Mouse (Mus musculus) R1 (cell line): Measurements from ENCODE around the gene Prdm4.

Experiments
- DNase-seq: peaks from one replicate; pipeline ENCODE4 v3.0.0-alpha.2; 2018; ENCODE audit warnings: low read depth, low spot score

Gene Prdm4

GRCm38 (mm10) chr10:85916498-85917309 lies at the start of gene Prdm4:
Gene Prdm4 (minus strand): TSS chr10:85917142.
- peak; percentile 98 for DNase-seq

GRCm38 (mm10) chr10:85966476-85966875 lies 49.5 kb upstream of the Prdm4 start:
- DNase-seq, result no peak

DNA sequence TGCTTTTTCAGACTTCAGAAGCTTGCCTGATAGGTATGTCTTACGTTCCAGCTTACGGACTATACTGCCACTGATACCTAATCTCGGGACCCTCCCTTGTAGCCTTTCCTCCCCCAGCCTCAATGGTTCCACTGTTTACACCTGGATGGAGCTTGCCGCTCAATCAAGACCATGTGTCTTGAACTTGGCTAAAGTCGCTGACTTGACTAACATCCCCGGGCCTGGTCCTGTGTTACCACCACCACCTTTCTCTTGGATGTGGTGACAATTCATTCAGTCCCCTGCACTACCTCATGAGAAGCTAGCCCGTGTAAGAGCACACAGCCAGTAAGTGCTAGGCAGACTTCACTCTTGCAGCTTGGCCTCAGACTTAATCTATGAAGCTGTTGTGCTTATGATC lies 47.4 kb upstream of the Prdm4 start:
- DNase-seq, result no peak

DNA sequence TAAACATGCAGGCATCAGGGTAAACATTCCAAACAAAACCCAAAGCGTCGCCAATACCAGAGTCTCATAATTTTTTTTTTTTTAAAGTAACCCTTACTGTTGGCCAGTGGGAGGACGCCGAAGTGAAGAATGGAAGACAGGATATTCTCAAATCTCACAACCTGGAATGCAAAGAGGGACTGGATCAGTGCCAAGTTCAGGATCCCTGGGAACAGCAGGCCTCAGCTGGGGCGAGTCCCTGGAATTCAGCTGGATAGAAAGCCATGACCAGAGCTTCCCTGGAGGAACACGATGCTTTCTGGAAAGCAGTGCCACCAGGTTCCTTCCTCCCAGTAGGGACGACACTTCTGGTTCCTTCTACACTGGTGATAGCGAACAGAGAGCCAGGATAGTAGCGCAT lies 46.0 kb upstream of the Prdm4 start:
- DNase-seq, result no peak

DNA sequence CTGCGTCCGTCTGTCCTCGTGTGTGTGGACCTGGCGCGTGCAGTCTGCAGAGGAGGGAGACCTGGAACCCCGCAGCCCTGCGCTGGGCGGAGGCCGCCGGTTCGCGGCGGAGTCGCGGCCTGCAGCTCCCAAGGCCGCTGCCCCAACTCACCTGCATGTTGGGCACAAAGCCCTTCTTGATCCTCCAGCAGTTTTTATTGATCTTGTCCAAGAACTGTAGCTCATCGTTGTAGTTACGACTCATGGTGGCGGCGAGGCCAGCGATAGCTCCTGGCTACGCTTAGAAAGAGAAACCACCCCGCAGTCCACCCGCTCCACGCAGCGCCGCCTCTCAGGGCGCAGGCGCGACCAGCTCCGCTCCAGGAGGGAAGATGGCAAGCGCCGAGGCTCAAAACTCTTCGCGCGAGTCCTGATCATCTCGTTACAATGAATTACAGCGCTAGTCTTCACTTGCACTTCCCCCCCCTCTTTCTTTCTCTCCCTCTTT lies 40.6 kb upstream of the Prdm4 start, which contains the start of gene Rtcb:
Gene Rtcb, minus strand, starts transcription at position 360 of the 487 bp plus-strand sequence.
- peak; percentile 94 for DNase-seq

GRCm38 (mm10) chr10:85956871-85957419 lies 40.0 kb upstream of the Prdm4 start:
- no peak for DNase-seq

- no peak for DNase-seq
Observed at GRCm38 (mm10) chr10:85954429-85954828, 37.5 kb upstream of the Prdm4 start.

DNA sequence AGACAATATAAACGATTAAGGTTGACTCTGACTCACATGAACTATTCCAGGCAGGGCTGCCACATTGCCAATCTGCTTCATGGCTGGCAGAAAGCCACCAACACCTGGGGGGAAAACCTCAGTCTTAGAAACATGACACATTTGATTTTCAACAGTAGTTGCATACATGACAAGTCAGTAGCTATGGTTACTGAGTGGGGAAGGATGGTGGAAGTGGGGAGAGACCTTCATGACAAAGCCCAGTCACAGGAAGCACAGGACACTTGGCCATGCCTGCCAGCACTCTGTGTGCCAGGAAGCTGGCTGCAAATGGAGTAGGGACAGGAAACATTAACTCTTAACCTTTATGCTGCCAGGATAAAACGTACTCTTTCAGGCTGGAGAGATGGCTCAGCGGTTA lies 36.5 kb upstream of the Prdm4 start:
- no peak for DNase-seq

GRCm38 (mm10) chr10:85951765-85952443 lies 35.0 kb upstream of the Prdm4 start:
- no peak for DNase-seq

DNA sequence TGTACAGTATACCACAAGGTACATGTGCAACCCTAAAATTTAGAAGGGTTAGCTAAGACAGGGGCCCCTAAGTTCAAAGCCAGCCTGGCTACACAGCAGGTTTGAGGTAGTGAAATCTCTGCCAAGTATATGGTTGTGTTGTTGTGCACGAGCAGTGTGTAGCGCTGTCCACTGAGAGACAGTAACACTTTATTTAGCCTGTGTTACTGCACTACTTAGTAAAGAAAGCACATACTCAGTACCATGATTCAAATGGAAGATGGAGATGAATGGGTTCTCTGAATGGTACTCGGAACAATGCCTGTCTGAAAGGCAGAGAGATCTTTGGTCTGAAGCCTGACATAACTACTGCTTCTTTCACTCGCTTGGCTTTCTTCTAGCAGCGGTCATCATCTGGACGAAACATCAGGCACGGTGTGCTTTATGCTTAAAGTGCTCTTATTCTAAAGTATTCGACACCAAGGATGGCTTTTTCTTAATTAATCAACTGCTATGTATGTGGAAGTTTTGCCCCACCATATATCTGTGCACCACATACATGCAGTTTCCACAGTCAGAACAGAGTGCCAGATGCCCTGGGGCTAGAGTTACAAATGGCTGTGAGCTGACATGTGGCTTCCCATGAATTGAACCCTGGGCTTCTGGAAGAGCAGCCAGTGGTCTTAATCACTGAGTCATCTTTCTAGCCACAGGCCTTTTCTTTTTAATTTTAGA lies 31.7 kb upstream of the Prdm4 start:
- DNase-seq, result no peak

- peak; percentile 86 for DNase-seq
Observed at GRCm38 (mm10) chr10:85936280-85936965, 19.5 kb upstream of the Prdm4 start.

DNA sequence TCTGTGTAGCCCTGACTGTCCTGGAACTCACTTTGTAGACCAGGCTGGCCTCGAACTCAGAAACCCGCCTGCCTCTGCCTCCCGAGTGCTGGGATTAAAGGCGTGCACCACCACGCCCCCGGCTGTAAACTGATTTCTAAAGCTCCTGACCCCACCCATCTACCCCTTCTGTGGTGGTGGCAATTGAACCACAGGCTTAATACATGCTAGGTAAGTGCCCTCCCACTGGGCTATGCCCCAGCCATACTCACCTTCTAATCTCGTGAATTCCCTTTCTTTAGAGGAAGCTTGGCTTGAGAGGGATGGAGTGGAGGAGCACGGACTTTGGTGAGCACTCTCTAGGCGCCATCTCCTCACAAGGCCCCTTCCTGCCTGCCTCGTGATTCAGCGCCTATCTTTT lies 13.0 kb upstream of the Prdm4 start:
- peak; percentile 60 for DNase-seq

DNA sequence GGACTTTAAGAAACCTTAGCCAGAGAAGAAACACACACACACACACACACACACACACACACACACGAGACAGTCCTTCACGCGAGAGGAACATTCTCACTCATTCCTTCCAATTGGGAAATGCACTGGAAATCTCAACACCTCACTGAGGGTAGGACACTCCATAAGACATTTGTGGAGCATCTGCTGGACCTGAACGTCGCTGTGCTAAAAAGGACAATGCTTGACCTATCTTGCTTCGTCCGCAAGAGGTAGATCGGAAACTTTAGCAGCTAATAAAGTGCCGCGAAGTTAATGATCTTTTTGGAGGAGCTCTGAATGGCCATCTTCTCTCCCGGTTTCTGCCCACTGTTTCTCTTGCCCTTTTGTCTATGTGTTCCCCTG lies 12.3 kb upstream of the Prdm4 start:
- DNase-seq, result peak; percentile 8

- DNase-seq, result peak; percentile 92
Observed at GRCm38 (mm10) chr10:85928499-85929207, 11.7 kb upstream of the Prdm4 start.

DNA sequence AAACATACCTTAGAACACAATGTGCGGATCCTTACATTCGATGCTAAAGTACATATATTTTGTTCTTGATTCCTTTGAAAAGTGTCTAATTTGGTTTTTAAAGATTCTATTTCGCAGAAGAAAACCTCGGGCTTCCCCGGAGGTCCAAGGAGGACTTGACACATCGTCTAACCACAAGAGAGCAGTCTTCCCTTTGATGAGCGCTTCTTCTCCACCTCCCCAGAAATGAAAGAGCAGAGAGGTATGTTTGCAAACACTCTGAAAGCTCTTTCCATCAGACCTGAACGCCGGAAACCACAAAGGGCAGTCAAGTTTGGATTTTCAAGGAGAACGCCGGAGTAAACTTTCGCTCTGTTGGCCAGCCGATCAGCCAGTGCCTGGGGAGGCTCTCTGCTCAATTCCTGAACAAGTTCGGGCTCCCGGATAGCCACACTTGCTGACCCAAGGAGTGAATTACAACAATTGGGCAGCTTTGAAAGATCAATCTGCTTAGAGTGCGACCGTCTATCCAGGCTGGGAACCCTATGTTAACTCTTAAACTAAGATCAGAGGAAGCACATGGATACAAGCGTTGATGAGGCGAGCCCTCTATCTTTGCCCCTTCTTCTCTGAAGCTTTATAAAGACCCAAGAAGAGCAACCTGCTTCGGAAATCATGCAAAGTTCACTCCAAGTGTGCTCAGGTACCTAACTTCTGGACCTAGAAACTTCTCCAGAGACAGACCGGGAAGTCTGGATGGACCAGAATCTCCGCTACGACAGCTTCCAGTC lies 10.9 kb upstream of the Prdm4 start, which contains the start of gene Ascl4:
Gene Ascl4, plus strand, starts transcription at position 6 of the 770 bp plus-strand sequence.
- DNase-seq, result no peak

GRCm38 (mm10) chr10:85879886-85880486 lies 37.0 kb downstream of the Prdm4 start:
- no peak for DNase-seq

GRCm38 (mm10) chr10:85875812-85876211 lies 41.1 kb downstream of the Prdm4 start:
- no peak for DNase-seq

DNA sequence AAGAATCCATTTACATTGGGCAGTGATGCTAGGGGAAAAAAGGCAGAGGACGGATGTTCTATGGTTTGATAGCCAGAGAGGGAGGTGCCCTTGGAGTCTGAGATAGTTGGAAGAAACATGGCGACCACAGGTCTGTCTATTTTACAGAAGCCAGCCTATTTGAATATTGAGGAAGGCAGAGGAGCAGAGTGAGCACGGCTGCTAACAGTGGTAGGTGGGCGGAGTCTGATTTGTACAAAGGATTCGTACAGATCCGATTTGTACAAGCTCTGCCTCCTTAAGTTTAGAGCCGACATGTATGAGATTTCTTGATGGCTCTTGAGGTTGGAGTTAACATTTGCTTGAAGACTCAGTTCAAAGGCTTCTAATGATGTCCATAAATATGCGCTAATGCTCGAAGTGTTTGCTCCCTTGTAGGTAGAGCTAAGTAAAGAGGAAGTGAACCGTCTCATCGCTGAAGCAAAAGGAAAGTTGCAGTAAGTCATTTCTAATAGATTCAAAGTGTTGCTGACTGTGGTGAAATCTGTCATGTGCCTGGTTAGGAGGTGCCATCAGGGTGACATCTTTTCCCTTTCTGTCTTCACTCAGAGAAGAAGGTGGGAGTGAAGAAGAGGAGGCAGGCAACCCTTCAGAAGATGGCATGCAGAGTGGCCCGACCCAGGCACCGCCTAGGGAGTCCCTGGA lies 42.9 kb downstream of the Prdm4 start:
- peak; percentile 42 for DNase-seq

DNA sequence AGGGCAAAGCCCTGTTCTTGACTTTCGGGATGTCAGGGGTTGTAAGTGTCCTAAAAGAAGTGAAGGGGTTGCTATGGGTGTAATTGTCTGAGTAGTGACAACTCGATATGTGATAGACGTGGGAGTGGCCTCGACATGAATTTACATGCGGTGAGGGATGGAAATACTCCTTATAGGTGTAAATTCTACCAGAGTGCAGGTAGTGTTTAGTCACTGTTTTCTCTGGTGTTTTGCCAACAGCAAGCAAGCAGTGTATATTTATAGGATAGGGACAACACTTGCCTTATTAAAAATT lies 44.5 kb downstream of the Prdm4 start:
- peak; percentile 60 for DNase-seq
